Mouse (Mus musculus) left cerebral cortex, postnatal 4 days (tissue): ENCODE results near the gene Lmntd2. TPM values are rescaled to one million over a fixed set of nuclear protein-coding genes. Genes with fewer than 3 reads are reported as not detected.
"Not testable (repeated sequence)": the region's sequence is repeated elsewhere in the genome, so short reads cannot be mapped to it uniquely, and the experiment has no call there.

ENCODE experiments used
- DNase-seq: peaks from one replicate; pipeline ENCODE4 v3.0.0-alpha.2; 2022
- intact Hi-C: fragments of 180-260 bp; cut with DNase I; formaldehyde crosslinking; loops from one replicate; pipeline ENCODE4 v1.15.1; 2025
- total RNA-seq, 2 experiments: library from RNA; stranded (reverse); gene quantifications; 2 replicates each; pipeline ENCODE4 v1.2.3; 2021

The Lmntd2 gene
- under 1 TPM in 1 of 2 experiments, not detected in 1; 0.18 TPM for total RNA-seq

DNA sequence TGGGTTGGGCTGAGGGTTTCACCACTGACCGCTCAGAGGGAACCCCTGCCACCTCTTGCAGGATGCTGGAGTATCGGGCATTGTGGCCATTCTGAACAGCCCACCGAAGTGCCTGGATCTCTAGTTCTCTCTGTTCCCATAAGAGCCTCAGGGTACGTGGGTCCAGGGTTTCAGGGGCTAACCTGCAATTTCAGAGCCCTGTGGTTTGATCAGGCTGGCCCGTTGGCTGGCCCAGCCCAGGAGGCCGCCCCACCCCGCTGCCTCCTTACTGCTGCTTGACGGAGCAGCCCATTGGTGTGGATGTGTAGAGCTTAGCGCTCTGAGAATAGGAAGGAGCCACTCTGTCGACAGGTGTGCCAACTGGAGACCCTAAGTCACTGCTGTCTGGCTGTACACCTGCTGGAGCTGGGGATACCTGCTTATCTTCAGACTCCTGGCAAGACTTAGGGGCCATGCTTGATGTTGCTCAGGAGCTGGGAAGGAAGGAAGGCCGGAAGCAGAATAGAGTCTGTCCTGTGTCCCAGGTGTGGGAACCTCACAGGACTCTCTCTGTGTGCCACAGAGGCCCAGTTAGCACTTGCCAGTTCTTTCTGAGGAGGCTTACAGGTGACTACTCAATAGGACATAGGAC is at the start of gene Lmntd2:
Lmntd2 (minus strand) TSS at position 476 of the 631 bp plus-strand sequence.
- intact Hi-C loops = no loop called here
- no peak for DNase-seq

DNA sequence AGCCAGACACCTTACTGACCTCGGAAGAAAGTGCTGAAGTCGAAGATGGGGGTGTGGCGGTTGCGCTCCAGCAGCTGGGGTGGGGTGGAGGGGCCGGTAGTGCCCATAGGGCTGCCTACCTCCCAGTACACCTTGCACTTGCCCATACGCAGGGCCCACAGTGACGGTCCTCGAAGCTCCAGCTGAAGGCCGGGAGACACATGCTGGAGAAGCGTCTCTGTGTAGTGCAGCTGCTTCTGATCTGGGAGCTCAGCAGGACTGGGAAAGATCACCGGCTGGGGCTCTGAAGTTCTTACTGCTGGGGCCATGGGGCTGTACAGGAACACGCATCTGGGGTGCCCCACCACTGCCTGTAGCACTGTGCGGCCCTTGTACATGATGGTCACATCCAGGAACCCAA is 49.8 kb upstream of the Lmntd2 start:
- intact Hi-C loops = loop anchor here (10.0 kb wide), 1 partner anchor 101 kb away; no protein-coding TSS in a partner anchor
- no peak for DNase-seq

DNA sequence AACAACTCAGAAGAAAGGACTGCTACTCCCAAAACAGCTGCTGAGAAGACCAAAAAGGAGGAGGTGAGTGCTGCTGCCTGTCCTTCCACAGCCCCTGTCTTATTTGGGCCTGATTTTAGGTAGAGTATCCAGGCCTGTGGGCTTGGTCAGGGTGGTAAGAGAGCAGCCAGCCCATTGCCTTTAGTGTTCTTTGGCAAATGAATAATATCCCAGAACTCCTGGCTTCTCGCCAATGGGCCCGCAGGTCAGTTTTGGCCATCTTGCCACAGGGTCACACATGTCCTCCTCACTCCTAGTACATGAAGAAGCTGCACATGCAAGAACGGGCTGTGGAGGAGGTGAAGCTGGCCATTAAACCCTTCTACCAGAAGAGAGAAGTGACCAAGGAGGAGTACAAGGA is 47.6 kb upstream of the Lmntd2 start:
- DNase-seq = no peak
- intact Hi-C loops = loop anchor here (10.0 kb wide), 1 partner anchor 103 kb away; no protein-coding TSS in a partner anchor

DNA sequence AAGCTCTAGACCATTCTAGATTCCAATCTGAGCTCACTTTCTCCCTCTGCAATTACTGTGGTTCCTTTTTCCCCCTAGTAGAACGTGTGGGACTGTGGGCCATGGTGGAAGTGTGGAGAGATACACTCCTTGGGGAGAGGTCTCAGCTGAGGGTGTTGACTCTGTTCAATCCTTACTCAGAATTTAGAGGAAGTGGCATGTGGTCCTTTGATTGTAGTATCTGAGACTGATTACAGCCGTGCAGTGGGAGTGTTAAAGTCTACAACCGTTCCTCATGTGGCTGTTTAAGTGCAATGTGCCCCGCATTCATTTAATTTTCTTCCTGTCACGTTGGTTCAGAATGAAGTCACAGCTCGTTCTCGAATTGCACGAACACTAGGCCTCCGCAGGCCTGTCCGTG is 42.3 kb upstream of the Lmntd2 start:
- intact Hi-C loops = no loop called here

DNA sequence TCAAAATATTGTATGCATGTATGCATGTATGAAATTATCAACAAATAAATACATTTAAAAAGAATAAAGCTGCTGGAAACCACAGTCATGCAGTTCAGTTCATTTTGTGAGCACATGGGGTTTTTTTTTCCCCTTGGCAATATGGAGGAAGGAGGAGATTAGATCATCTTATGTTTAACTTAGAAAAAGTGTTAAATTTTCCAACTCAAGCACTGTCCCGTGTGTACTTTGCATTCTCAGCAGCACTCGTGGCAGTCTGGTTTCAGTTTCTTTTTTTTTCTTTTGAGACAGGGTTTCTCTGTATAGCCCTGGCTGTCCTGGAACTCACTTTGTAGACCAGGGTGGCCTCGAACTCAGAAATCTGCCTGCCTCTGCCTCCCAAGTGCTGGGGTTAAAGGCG is 36.6 kb upstream of the Lmntd2 start:
- DNase-seq = not testable (repeated sequence)
- intact Hi-C loops = loop anchor here (5.0 kb wide), 1 partner anchor 72 kb away; no protein-coding TSS in a partner anchor

More for the DNA sequence above, 42.3 kb upstream of the Lmntd2 start:
- no peak for DNase-seq

DNA sequence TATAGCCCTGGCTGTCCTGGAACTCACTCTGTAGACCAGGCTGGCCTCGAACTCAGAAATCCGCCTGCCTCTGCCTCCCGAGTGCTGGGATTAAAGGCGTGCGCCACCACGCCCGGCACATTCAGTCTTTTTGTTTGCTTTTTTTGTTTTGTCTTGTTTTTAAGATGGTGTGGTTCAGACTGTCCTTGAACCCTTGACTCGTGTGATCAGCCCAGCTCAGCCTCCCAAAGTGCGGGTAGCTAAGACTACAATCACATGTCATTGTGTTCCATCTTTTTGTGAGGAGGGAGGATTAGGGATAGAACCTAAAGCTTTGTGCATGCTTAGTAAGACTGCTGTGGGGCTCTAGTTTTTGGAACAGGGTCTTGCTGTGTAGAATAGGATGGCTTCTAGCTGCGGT is 17.7 kb upstream of the Lmntd2 start:
- intact Hi-C loops = no loop called here
- DNase-seq = no peak

DNA sequence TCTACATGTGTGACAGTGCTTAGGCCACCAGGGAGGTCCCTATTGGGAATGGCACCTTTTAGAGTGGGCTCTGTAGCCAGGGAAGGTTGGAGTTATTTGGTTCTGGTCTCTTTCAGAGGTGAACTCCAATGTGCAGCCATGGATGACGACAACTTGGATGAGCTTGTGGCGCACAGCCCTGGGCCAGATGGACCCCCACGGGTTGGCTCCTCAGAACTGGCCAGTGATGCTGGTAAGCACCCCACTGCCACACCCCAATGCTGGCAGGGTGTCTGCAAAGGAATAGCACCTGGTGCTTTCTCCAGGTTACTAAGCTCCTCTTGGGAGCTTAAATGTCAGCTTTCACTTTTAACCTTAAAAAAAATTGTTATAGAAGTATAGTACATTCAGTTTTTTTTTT is 17.2 kb upstream of the Lmntd2 start:
- DNase-seq = no peak
- intact Hi-C loops = no loop called here

DNA sequence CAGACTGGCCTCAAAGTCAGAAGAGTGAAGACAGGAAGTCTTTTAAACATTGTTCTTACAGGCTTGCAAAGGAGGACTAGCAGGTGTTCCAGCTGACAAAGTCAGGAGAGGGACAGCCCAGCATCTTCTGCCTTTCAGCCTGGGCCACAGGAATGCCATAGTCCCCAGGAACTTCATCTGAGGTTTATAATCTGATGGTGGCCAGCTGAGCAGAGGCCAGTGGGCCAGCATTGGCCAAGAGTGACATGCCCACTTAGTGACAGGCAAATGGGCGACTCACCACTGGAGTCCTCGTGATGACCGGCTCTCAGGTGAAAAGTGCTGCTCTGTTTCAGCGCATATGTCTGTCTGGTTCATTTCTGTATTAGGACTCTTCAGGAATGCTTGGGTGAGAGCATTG is 16.7 kb upstream of the Lmntd2 start:
- DNase-seq = no peak
- intact Hi-C loops = no loop called here

DNA sequence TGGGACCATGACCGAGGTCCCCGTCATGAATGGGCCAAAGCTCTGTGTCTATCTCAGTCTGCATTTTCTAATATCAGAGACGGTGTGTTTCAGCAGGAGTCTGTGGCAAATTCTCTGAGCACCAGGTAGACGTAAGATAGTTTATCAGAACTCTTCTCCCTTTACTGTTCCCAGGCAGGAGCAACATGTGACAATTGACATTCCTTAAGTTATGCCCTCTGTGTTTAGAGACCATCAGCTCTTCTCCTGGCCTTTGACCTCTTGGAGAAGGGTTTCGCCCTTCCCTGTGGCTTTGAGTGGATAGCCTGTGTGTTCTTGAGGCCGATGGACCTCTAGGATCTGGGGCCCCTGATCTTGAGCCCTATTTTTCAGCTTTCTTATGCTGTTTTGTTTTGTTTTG is 15.8 kb upstream of the Lmntd2 start:
- no peak for DNase-seq
- intact Hi-C loops = no loop called here

DNA sequence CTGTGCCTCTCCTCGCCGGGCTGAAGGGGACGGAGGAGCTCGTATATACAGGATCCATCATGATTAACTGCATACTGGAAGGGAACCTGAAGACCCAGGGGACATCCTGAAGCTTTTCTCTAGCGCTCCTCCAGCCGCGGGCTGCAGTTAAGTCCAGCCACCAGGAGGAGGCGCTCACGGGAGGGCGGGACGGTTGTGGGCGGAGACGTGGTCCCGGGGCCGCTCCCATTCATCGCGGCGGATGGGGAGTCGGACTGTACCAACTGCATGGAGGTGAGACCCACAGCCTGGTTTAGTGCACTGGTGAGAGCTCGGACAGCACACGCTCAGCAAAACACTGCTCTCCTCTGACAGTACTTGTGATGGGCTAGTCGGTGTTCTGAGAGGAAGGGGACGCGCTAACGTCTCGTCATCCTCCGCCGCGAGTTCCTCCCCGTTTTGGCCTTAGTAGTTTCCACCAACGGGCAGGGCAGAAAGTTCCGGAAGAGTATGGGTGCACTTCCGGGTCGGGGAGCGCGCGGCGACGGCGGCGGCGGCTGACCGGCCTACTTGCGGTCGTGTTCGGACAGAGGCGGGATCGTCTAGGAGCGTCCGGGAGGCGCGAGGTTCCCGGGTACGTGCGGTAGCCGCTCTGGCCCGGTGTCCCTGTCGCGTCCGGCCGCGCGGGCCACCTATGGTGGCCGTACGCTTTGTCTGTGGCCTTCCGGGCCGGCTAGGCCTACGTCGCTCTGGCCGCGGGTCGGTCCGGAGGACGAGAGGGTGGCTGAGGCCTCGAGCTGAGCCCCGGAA is 14.6 kb upstream of the Lmntd2 start, which contains the start of gene Phrf1:
Phrf1 (plus strand) TSS at position 506 of the 789 bp plus-strand sequence.
- intact Hi-C loops = no loop called here
- peak; percentile 94 for DNase-seq

DNA sequence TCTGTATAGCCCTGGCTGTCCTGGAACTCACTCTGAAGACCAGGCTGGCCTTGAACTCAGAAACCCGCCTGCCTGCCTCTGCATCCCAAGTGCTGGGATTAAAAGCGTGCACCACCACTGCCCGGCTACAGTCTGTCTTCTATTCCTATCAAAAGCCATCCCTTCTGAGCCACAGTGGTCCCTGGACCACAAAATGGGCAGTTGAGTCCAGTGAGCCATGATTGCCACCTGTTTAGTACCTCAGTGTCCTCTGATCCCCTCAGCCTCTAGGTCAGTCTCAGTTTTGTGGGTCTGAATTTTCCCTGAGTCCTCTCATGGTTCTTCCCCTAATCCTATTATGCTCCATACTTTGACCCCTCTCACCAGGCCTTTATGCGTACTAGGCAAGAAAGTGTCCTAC is 13.9 kb upstream of the Lmntd2 start:
- intact Hi-C loops = no loop called here
- DNase-seq = no peak

DNA sequence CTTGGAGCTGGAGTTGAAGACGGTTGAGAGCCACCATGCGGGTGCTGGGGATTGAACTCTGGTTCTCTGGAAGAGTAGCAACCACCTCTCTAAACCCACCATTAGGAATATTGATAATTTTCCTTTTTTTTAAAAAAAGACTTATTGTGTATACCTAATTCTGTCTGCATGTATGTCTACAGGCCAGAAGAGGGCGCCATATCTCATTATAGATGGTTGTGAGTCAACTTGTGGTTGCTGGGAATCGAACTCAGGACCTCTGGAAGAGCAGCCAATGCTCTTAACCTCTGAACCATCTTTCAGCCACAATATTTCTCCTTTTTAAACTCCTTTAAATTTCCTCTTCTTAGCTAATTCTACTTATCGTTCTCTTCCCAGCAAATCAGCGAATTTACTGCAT is 12.7 kb upstream of the Lmntd2 start:
- intact Hi-C loops = no loop called here
- no peak for DNase-seq

DNA sequence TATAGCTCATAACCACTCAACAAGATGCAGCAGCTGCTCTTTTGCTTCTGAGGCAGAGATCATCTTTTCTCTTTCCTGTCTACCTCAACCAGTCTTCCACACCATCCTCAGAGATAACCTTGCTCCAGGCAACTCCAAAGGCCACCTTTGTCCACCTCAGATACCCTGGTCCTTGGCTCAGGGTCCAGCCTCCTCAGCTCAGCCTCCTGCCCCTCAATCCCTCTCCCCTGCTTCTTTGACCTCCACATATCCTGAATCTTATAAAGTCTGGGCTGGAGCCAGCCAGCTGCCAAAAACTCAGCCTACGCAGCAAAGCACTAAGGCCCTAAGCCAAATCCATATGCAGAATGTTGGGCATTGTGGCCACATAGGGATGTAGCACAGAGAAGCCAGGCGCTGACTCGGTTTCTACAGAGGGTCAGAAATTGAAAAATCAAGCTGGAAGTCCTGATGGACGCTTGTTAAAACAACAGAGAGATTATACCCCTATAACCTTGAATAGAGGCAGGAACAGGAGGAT is 8.9 kb upstream of the Lmntd2 start:
- DNase-seq = no peak
- intact Hi-C loops = no loop called here

DNA sequence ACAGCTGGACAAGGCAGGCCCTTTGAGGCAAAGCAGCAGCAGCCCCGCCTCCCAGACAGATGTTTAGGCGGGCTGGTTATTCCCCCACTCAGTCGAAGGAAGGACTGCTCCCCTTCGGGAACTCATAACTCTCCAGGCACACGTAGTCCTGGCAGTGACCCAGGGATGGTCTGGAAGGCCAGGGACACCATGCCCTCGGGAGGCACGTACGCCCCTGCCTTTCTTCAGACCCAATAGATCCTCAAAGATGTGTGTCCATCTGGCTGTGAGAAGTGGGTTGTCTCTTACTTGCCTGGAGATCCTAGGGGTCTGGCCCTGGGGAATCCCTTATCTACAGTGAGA is 8.2 kb upstream of the Lmntd2 start:
- intact Hi-C loops = no loop called here
- DNase-seq = no peak

DNA sequence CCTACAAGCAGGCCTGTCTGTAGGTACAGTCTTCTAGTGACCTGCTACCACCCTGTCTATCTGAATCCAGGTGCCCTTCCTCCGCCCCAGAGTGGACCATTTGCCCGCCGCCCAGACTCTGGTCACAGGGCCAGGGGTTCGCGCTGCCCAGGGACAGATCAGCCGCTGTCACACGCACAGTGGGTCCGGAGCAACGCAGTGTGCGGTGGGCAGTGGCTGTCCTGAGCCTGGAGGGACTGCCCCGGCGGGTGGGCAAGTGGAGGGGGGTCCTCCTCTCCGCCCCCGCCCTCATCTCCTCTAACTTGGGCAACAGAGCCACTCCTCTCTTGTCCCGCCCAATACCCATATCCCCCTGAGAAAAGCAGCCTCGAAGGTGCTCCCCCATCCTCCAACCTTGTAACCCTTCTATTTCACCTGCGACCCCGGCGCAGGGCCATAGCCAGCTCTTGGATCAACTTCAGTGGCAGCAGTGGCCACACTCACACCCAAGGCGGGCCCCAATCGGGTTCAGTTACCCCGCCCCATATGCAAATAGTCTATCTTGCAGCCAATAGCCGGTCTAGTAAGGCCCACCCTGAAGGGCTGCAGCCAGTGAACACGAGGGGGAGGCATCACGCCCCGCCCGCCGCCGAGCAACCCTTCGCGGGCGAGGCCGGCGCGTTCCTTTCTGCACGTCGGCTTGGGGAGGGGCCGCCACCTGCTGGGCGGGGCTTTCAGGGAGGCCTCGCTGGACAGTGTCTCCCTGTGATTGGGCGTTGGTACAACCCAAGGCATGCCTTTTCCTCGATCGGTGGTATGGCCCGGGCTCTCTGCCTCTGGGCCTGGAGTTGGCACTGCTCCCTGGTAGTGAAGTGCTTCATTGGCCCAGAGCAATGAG is 7.6 kb upstream of the Lmntd2 start:
- DNase-seq = peak; percentile 98
- intact Hi-C loops = no loop called here

DNA sequence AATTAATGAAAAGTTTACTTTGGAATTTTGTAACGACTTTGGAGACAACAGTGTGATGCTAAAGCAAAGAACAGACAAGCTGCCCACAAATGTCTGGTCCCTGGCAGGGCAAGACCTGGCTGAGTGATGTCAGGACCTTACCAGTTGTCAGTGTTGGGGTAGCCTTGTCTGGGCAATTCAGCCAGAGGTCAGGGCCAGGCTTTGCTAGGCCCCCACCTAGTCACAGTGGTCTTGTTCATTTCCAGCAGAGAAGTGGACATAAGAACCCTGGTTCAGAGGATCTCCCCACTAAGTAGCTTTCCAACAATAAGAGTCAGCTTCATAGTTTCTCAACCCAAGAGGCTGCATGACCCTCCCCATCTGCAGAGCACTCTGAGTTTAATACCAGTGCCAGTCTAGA is 6.5 kb upstream of the Lmntd2 start:
- no peak for DNase-seq
- intact Hi-C loops = no loop called here

DNA sequence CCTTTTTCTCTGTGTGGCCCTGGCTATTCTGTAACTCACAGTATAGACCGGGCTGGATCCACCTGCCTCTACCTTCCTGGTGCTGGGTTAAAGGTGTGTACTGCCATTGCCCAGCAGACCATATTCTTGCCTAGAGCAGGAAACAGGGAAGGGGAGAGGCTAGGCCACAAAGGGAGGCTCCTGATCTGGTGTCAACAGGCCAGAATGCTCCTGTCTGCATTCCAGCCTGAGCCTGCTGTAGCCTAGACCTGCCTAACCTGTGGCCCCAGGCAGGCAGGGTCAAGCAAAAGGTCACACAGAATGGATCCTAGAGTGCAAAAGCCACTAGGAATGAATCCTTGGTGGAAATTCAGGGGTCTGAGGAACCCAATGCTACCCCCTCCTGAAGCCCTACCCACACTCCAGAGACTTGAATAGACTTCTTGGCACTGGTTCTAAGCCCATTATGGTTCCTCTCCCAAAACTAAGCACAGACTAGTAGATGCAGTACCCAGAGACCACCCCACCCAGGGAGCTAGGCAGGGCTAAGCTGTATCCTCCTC is 5.7 kb upstream of the Lmntd2 start:
- intact Hi-C loops = no loop called here
- no peak for DNase-seq

DNA sequence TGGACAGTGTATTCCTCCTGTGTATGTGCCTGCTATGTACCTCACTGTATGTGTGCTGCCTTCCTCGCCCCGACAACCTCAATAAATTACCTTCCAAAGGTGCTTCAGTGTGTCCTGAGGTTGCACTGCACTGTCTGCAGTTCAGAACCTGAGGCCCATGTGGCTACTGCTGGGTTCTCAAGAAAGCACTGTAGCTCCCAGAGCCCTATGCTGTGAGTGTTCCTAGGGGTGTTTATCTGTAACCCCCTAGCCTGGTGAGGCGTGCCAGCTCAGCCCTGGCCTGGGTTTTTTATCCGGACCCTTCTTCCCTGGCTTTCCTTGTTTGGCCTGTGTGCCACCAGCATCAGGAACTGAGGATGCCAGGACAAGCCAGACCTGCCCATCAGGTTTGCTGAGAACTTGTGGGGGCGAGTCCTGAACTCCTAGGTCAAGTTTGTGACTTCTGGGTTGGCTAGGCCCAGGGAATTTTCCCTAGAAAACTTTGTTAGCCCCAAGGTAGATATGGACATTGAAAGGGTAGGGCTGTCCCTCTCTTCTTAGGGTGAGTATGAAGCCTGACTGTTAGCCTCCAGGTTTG is 4.8 kb upstream of the Lmntd2 start:
- no peak for DNase-seq
- intact Hi-C loops = no loop called here

DNA sequence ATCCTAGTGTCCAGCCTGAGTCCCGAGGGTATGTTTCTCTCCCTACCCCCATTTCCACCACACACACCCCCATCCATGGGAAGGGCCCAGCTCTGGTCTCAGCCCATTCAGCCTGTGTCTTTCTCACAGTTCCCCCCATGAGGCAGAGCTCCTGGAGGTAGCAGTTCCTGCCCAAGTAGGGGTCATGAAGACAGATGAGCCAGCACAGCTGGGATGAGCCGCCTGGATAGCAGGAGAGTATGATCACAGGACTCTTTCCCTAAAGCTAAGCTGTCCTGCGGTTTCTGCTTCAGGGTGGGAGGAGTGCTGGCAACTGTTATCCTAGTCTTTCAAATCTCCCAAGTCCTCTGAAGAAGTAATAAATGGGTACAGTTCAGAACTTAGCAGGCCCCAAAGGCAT is 4.3 kb upstream of the Lmntd2 start:
- DNase-seq = no peak
- intact Hi-C loops = no loop called here

DNA sequence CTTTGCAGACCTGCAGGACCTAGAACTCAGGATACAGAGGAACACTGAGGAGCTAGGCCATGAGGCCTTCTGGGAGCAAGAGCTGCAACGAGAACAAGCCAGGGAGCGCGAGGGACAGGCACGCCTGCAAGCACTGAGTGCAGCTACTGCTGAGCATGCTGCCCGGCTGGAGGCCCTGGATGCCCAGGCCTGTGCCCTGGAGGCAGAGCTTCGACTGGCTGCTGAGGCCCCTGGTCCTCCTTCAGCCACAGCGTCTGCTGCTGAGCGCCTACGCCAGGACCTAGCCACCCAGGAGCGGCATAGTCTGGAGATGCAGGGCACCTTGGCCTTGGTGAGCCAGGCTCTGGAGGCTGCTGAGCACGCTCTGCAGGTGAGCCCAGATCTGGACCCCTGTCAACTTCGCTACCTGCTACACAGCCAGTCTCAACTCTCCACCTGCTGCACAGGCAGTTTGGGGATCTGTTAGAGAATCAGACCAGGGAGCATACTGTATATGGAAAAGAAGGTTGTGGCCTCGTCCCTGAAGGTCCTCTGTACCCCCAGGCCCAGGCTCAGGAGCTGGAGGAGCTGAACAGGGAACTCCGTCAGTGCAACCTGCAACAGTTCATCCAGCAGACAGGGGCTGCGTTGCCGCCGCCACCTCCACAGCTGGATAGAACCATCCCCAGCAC is 3.6 kb upstream of the Lmntd2 start:
- intact Hi-C loops = no loop called here
- no peak for DNase-seq
